Mouse (Mus musculus) heart, embryonic 13.5 days (tissue): ENCODE data around the gene Camkv. TPM values are rescaled to one million over a fixed set of nuclear protein-coding genes. Genes with fewer than 3 reads are reported as not detected.

Experiments
- ATAC-seq: fragments of 200-750 bp; cut with Nextera tagmentation; 2 replicates; pipeline ENCODE4 v1.8.0; 2017; ENCODE audit warnings: moderate TSS enrichment; ENCODE audit not compliant: insufficient number of reproducible peaks, low FRiP score, low TSS enrichment; ENCODE audit errors: extremely low read depth
- H3K27ac ChIP-seq: fragments of 300-500 bp; sonication (generic); replicated peaks from 2 replicates; pipeline ENCODE4 v1.5.1; 2015; ENCODE audit warnings: moderate library complexity, mild to moderate bottlenecking, inconsistent platforms
- H3K27me3 ChIP-seq: fragments of 300-500 bp; sonication (generic); replicated peaks from 2 replicates; pipeline ENCODE4 v1.6.1; 2015; ENCODE audit warnings: mild to moderate bottlenecking, inconsistent platforms
- H3K36me3 ChIP-seq: fragments of 300-500 bp; sonication (generic); 2 replicates; pipeline ENCODE4 v1.6.1; 2015; ENCODE audit warnings: mild to moderate bottlenecking, inconsistent platforms
- H3K4me1 ChIP-seq: fragments of 300-500 bp; sonication (generic); 2 replicates; pipeline ENCODE4 v1.6.1; 2015; ENCODE audit warnings: inconsistent platforms
- H3K4me2 ChIP-seq: fragments of 300-500 bp; sonication (generic); 2 replicates; pipeline ENCODE4 v1.6.1; 2015; ENCODE audit warnings: inconsistent platforms, mild to moderate bottlenecking, moderate library complexity
- H3K4me3 ChIP-seq: fragments of 300-500 bp; sonication (generic); 2 replicates; pipeline ENCODE4 v1.5.1; 2015; ENCODE audit warnings: moderate library complexity, mild to moderate bottlenecking, inconsistent platforms
- H3K9ac ChIP-seq: fragments of 300-500 bp; sonication (generic); 2 replicates; pipeline ENCODE4 v1.6.1; 2015; ENCODE audit warnings: inconsistent platforms, mild to moderate bottlenecking, moderate library complexity
- H3K9me3 ChIP-seq: fragments of 300-500 bp; sonication (generic); 2 replicates; pipeline ENCODE4 v1.6.1; 2016; ENCODE audit warnings: inconsistent platforms
- WGBS: fragments of 180-500 bp; shearing (Covaris S2); methylation state at CpG from one replicate; pipeline ENCODE4 v1.1.7; 2015; ENCODE audit warnings: mixed read lengths; 5-methylcytosine and 5-hydroxymethylcytosine counted together
- polyA plus RNA-seq: library from polyadenylated mRNA; unstranded; fragments of >200 nt; fragmentation: Nextera tagmentation; extraction: Ambion mirVana; gene quantifications from 2 replicates; pipeline ENCODE4 v1.2.1, GENCODE M21; 2015

Gene Camkv
- polyA plus RNA-seq, 1 experiment from 2014 or later, result 0.63 TPM

DNA sequence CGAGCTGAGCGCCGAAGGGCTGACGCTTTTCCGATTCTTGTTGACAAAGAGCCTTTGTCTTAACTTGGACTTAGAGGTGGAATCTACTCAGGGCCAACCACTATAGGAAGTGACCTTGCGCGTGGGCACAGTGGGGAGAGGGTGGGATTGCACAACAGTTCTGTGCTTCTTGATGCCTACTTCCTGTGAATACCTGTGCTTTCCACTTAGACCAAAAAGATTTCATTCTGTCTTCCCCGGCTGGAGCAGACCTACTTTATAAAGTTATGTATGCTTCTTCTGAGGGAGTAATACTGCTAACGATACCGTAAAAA is 14.4 kb downstream of the Camkv start, which contains the start of gene Traip:
TSS of gene Traip (plus strand) at position 215 of the 314 bp plus-strand sequence.
- H3K9me3 ChIP-seq, result no peaks in the 10 kb centered on the region
- no peaks in the 10 kb centered on the region for H3K27me3 ChIP-seq
- 91% methylated on average over 10 of the region's 10 CpGs for WGBS
- ATAC-seq, result no peak
- H3K9ac ChIP-seq, result peak within 1 kb of the TSS; percentile 85
- H3K4me3 ChIP-seq, result peak within 1 kb of the TSS; percentile 72
- H3K27ac ChIP-seq, result peak within 1 kb of the TSS; percentile 68
- H3K4me2 ChIP-seq, result peak within 1 kb of the TSS; percentile 90
- peaks cover 18% of the 10 kb centered on the region for H3K4me1 ChIP-seq
- H3K36me3 ChIP-seq, result no peaks in the 10 kb centered on the region

- ATAC-seq, result peak; percentile 55; the same call in 1 of the 2 replicates
- Histone ChIP-seq H3K9me3 (no peaks in the 10 kb centered on the region), H3K9ac (peak overlapping the region; percentile 85), H3K27me3 (no peaks in the 10 kb centered on the region), H3K4me2 (peak overlapping the region; percentile 90), H3K4me1 (peaks cover 23% of the 10 kb centered on the region), H3K27ac (peak overlapping the region; percentile 68), H3K36me3 (0 out of 2 replicates have a peak, but pooled peaks cover 3% of the 10 kb centered on the region), H3K4me3 (peak overlapping the region; percentile 72)
- 19% methylated on average over 45 of the region's 45 CpGs for WGBS
These were observed 15.2 kb downstream of the Camkv start for GRCm38 (mm10) chr9:107950460-107951355.

DNA sequence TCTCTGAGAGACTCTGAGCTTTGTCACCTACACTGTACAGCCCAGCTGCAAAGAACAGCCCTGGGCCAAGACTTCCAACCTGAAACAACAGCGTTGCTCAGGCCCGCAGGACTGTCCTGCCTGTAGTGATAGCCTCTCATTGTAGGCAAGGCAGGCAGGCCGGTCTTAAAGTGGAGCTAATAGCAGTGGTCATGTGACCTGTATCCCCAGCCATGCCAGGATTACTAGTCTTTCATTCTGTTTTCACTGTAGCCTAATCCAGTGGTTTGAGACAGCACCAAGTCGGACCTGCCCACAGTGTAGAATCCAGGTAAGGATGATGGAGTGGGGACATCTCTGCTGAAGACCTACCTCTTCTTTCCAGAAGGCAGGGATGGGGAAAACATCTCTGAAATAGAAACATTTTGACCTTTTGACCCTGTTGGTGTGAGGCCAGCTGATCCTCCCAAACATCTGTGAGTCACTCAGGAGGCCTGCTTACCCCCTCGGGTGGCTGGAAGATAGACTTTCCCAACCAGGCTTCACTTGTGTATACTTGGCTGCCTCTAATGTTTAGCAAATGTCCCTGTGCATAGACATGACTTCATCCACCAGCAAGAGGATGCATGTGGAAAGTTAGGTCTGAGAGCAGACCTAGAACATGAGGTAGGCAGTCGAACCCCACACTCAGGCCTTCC is 20.3 kb downstream of the Camkv start:
- peaks cover 43% of the 10 kb centered on the region for H3K36me3 ChIP-seq
- ATAC-seq, result no peak
- H3K4me1 ChIP-seq, result peaks cover 20% of the 10 kb centered on the region
- no peak overlapping the region for H3K4me2 ChIP-seq
- no peak overlapping the region for H3K9ac ChIP-seq
- no peak overlapping the region for H3K27ac ChIP-seq
- WGBS, result 62% methylated on average over 6 of the region's 6 CpGs
- no peak overlapping the region for H3K4me3 ChIP-seq
- H3K9me3 ChIP-seq, result no peaks in the 10 kb centered on the region
- no peaks in the 10 kb centered on the region for H3K27me3 ChIP-seq

- 63% methylated on average over 6 of the region's 6 CpGs for WGBS
- H3K36me3 ChIP-seq, result peaks cover 56% of the 10 kb centered on the region
- H3K4me3 ChIP-seq, result no peak overlapping the region
- no peaks in the 10 kb centered on the region for H3K9me3 ChIP-seq
- peaks cover 17% of the 10 kb centered on the region for H3K4me1 ChIP-seq
- H3K9ac ChIP-seq, result no peak overlapping the region
- no peak overlapping the region for H3K27ac ChIP-seq
- no peak overlapping the region for H3K4me2 ChIP-seq
- ATAC-seq, result no peak
- no peaks in the 10 kb centered on the region for H3K27me3 ChIP-seq
These were observed 21.7 kb downstream of the Camkv start for GRCm38 (mm10) chr9:107957141-107957540.

GRCm38 (mm10) chr9:107959896-107960295 is 24.4 kb downstream of the Camkv start:
- no peak for ATAC-seq
- Histone ChIP-seq H3K27ac (no peak overlapping the region), H3K4me1 (peaks cover 26% of the 10 kb centered on the region), H3K27me3 (no peaks in the 10 kb centered on the region), H3K9me3 (no peaks in the 10 kb centered on the region), H3K9ac (no peak overlapping the region), H3K4me2 (no peak overlapping the region), H3K36me3 (peaks cover 68% of the 10 kb centered on the region), H3K4me3 (no peak overlapping the region)
- 57% methylated on average over 6 of the region's 6 CpGs for WGBS

GRCm38 (mm10) chr9:107960928-107961327 is 25.5 kb downstream of the Camkv start:
- Histone ChIP-seq H3K36me3 (peaks cover 69% of the 10 kb centered on the region), H3K4me3 (no peak overlapping the region), H3K9me3 (no peaks in the 10 kb centered on the region), H3K4me2 (no peak overlapping the region), H3K27me3 (no peaks in the 10 kb centered on the region), H3K9ac (no peak overlapping the region), H3K27ac (no peak overlapping the region), H3K4me1 (peaks cover 19% of the 10 kb centered on the region)
- ATAC-seq, result no peak
- 84% methylated on average over 4 of the region's 4 CpGs for WGBS

DNA sequence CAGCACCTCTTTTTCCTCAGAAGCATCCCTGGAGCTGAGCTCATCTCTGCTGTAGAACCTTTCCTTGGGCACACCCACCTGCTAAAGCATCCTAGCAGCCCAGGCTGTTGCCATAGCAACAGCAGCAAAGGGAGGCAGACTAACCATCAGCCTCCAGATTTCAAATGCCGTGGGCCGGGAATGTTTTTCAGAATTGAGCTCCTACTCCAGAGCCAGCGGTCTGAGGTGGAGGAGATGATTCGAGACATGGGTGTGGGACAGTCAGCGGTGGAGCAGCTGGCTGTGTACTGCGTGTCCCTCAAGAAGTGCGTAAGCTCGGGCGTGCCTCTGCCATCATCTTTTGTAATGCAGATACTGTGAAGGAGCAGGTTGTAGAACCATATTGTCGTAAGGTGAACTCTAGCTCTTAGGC is 25.9 kb downstream of the Camkv start:
- Histone ChIP-seq H3K9me3 (no peaks in the 10 kb centered on the region), H3K9ac (no peak overlapping the region), H3K27me3 (no peaks in the 10 kb centered on the region), H3K27ac (no peak overlapping the region), H3K4me3 (no peak overlapping the region), H3K36me3 (peaks cover 69% of the 10 kb centered on the region), H3K4me1 (peaks cover 19% of the 10 kb centered on the region), H3K4me2 (no peak overlapping the region)
- ATAC-seq, result no peak
- 85% methylated on average over 10 of the region's 10 CpGs for WGBS

- H3K4me1 ChIP-seq, result peaks cover 22% of the 10 kb centered on the region
- H3K27me3 ChIP-seq, result no peaks in the 10 kb centered on the region
- ATAC-seq, result no peak
- no peak overlapping the region for H3K9ac ChIP-seq
- no peaks in the 10 kb centered on the region for H3K9me3 ChIP-seq
- 47% methylated on average over 5 of the region's 5 CpGs for WGBS
- H3K4me2 ChIP-seq, result no peak overlapping the region
- H3K36me3 ChIP-seq, result peaks cover 64% of the 10 kb centered on the region
- H3K4me3 ChIP-seq, result no peak overlapping the region
- H3K27ac ChIP-seq, result no peak overlapping the region
These were observed 26.4 kb downstream of the Camkv start for GRCm38 (mm10) chr9:107961881-107962280.

DNA sequence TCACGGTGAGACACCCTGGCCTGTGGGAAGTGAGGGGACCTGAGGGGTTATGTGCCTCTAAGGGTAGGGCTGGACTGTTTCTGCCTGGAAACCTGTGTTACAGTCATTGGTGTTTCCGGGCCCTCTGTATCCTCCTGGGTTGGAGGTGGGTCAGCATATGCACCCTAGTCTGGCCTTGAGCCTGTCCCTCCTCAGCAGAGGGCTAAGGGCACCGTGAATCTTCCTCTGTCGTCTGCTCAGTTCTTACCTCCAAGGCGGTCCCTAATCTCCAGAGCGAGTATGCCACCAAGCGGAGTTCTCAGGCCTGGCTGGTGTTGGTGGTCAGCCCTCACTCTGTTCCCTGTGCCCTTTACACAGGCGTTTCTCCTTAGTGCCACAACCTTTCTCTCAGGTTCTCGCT is 27.4 kb downstream of the Camkv start:
- H3K9ac ChIP-seq, result no peak overlapping the region
- H3K4me1 ChIP-seq, result peaks cover 22% of the 10 kb centered on the region
- H3K27ac ChIP-seq, result no peak overlapping the region
- ATAC-seq, result no peak
- no peak overlapping the region for H3K4me3 ChIP-seq
- H3K36me3 ChIP-seq, result peaks cover 55% of the 10 kb centered on the region
- no peak overlapping the region for H3K4me2 ChIP-seq
- WGBS, result 85% methylated on average over 9 of the region's 9 CpGs
- H3K9me3 ChIP-seq, result no peaks in the 10 kb centered on the region
- no peaks in the 10 kb centered on the region for H3K27me3 ChIP-seq

GRCm38 (mm10) chr9:107963700-107964099 is 28.2 kb downstream of the Camkv start:
- H3K4me1 ChIP-seq, result peaks cover 22% of the 10 kb centered on the region
- H3K4me3 ChIP-seq, result no peak overlapping the region
- ATAC-seq, result peak; percentile 44; the same call in 1 of the 2 replicates
- no peaks in the 10 kb centered on the region for H3K27me3 ChIP-seq
- H3K9ac ChIP-seq, result peak overlapping the region; percentile 2; the same call in 1 of the 2 replicates
- H3K36me3 ChIP-seq, result peaks cover 53% of the 10 kb centered on the region
- H3K9me3 ChIP-seq, result no peaks in the 10 kb centered on the region
- H3K4me2 ChIP-seq, result no peak overlapping the region
- peak overlapping the region; percentile 53 for H3K27ac ChIP-seq
- 12% methylated on average over 5 of the region's 5 CpGs for WGBS

DNA sequence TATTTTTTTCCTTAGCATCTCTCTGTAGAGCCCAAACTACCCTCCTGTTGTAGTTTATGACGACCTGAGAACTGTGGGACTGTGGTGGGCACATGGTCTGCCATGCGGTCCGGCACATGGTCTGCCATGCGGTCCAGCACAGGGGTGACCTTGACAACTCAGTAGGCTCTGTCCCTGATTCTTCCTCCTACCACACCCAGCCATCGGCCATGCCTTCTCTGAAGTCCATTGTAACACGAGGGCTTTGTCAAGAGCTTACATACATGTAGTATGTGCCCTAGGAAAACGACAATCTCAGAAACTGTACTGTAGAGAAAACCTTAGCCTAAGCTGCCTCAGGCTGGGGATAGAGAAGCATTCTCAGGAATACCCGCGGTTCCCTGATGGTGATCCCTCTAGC is 29.2 kb downstream of the Camkv start:
- WGBS, result 84% methylated on average over 9 of the region's 9 CpGs
- Histone ChIP-seq H3K4me2 (no peak overlapping the region), H3K9me3 (no peaks in the 10 kb centered on the region), H3K27me3 (no peaks in the 10 kb centered on the region), H3K36me3 (peaks cover 53% of the 10 kb centered on the region), H3K4me3 (no peak overlapping the region), H3K27ac (peak overlapping the region; percentile 53), H3K9ac (no peak overlapping the region), H3K4me1 (peaks cover 22% of the 10 kb centered on the region)
- no peak for ATAC-seq
